Mouse (Mus musculus): ENCODE results near the gene Kif7. TPM values are rescaled to one million over a fixed set of nuclear protein-coding genes. Genes with fewer than 3 reads are reported as not detected.

Kif7 gene
- total RNA-seq, 2 experiments from 2014 or later, result 1.9 to 2.4 TPM

Other genes starting within 250 kb of the Kif7 start
- gene Polg, start 249.4 kb downstream of the Kif7 start, total RNA-seq (2021), result 10 to 100 TPM; 74.2 to 91.0 TPM
- gene Rhcg, start 98.1 kb downstream of the Kif7 start, total RNA-seq (2021), result 1 to 10 TPM; 2.1 to 2.4 TPM
- under 1 TPM; 0.14 to 0.27 TPM for gene Ticrr, start 55.5 kb downstream of the Kif7 start, total RNA-seq (2021)
- gene Plin1, start 17.2 kb upstream of the Kif7 start, total RNA-seq (2021), result under 1 TPM; 0.28 to 0.49 TPM
- gene Pex11a, start 27.4 kb upstream of the Kif7 start, total RNA-seq (2021), result 10 to 100 TPM; 11.5 to 13.5 TPM
- gene Wdr93, start 27.4 kb upstream of the Kif7 start, total RNA-seq (2021), result under 1 TPM; 0.26 to 0.27 TPM
- under 1 TPM; 0.28 to 0.62 TPM for gene Mesp1, start 78.1 kb upstream of the Kif7 start, total RNA-seq (2021)
- 1 to 10 TPM; 1.3 to 1.7 TPM for gene Mesp2, start 95.0 kb upstream of the Kif7 start, total RNA-seq (2021)
- gene Anpep, start 145.3 kb upstream of the Kif7 start, total RNA-seq (2021), result 1 to 10 TPM; 2.9 to 4.3 TPM
- gene Ap3s2, start 204.9 kb upstream of the Kif7 start, total RNA-seq (2021), result 10 to 100 TPM; 46.6 to 51.4 TPM
- gene Arpin, start 219.6 kb upstream of the Kif7 start, total RNA-seq (2021), result 10 to 100 TPM; 11.7 to 14.2 TPM